Mouse (Mus musculus) myocyte (in vitro differentiated cells): Measurements from ENCODE around the gene Rad23a. TPM values are rescaled to one million over a fixed set of nuclear protein-coding genes. Genes with fewer than 3 reads are reported as not detected.

ENCODE experiments used
- H3K27me3 ChIP-seq: one replicate; pipeline ENCODE4 v1.6.1; 2011; ENCODE audit not compliant: control insufficient read depth, insufficient read depth, insufficient read length
- H3K36me3 ChIP-seq: one replicate; pipeline ENCODE4 v1.6.1; 2011; ENCODE audit not compliant: control insufficient read depth, insufficient read depth
- H3K4me2 ChIP-seq: one replicate; pipeline ENCODE4 v1.6.1; 2011; ENCODE audit warnings: low read depth, control low read depth
- H3K4me3 ChIP-seq: one replicate; pipeline ENCODE4 v1.5.1; 2011; ENCODE audit warnings: mild to moderate bottlenecking, control low read depth, moderate library complexity
- H3K79me2 ChIP-seq: one replicate; pipeline ENCODE4 v1.6.1; 2011; ENCODE audit not compliant: control insufficient read depth, insufficient read depth
- H3ac ChIP-seq: one replicate; pipeline ENCODE4 v1.6.1; 2011; ENCODE audit not compliant: control insufficient read depth, insufficient read length
- CEBPB ChIP-seq: IDR thresholded peaks from 2 replicates; pipeline ENCODE4 v1.6.1; 2011; ENCODE audit warnings: mild to moderate bottlenecking, moderate library complexity; ENCODE audit not compliant: poor library complexity, insufficient read depth, severe bottlenecking
- E2F4 ChIP-seq: IDR thresholded peaks from one replicate; pipeline ENCODE4 v1.6.1; 2011; ENCODE audit warnings: mild to moderate bottlenecking, control low read depth, moderate library complexity; ENCODE audit not compliant: insufficient read depth
- MAX ChIP-seq: IDR thresholded peaks from one replicate; pipeline ENCODE4 v1.6.1; 2011; ENCODE audit warnings: low read depth, mild to moderate bottlenecking, control low read depth
- MYOD1 ChIP-seq, 3 experiments: IDR thresholded peaks; one replicate each; pipeline ENCODE4 v1.6.1; 2011; ENCODE audit warnings: control low read depth in 2 of 3, low read depth in 2 of 3, mild to moderate bottlenecking in 2 of 3, moderate library complexity in 1 of 3; ENCODE audit not compliant: insufficient read length in 2 of 3, control insufficient read depth in 1 of 3
- MYOG ChIP-seq, 3 experiments: IDR thresholded peaks; one replicate each; pipeline ENCODE4 v1.6.1; 2011; ENCODE audit warnings: control low read depth in 2 of 3, low read depth in 2 of 3, mild to moderate bottlenecking in 2 of 3; ENCODE audit not compliant: insufficient read length in 2 of 3, control insufficient read depth in 1 of 3, insufficient read depth in 1 of 3
- POLR2A ChIP-seq: IDR thresholded peaks from one replicate; pipeline ENCODE4 v1.6.1; 2011; ENCODE audit warnings: low read depth, mild to moderate bottlenecking, control low read depth, moderate library complexity; ENCODE audit not compliant: insufficient read length
- POLR2AphosphoS2 ChIP-seq: IDR thresholded peaks from one replicate; pipeline ENCODE4 v1.6.1; 2011; ENCODE audit warnings: low read depth, control low read depth; ENCODE audit not compliant: insufficient read length
- REST ChIP-seq: IDR thresholded peaks from one replicate; pipeline ENCODE4 v1.6.1; 2011; ENCODE audit warnings: mild to moderate bottlenecking, control low read depth, moderate library complexity; ENCODE audit not compliant: insufficient read depth, insufficient read length
- SRF ChIP-seq: IDR thresholded peaks from one replicate; pipeline ENCODE4 v1.6.1; 2011; ENCODE audit warnings: low read depth; ENCODE audit not compliant: control insufficient read depth, insufficient read length
- TCF12 ChIP-seq: IDR thresholded peaks from one replicate; pipeline ENCODE4 v1.6.1; 2011; ENCODE audit warnings: mild to moderate bottlenecking, control low read depth; ENCODE audit not compliant: poor library complexity, insufficient read depth, severe bottlenecking
- TCF3 ChIP-seq: IDR thresholded peaks from one replicate; pipeline ENCODE4 v1.6.1; 2011; ENCODE audit warnings: low read depth, control low read depth; ENCODE audit not compliant: insufficient read length
- USF1 ChIP-seq: IDR thresholded peaks from one replicate; pipeline ENCODE4 v1.6.1; 2011; ENCODE audit warnings: low read depth, mild to moderate bottlenecking, control low read depth, moderate library complexity
- polyA plus RNA-seq: library from polyadenylated mRNA; unstranded; fragments of >200 nt; fragmentation: generic; extraction: Trizol; gene quantifications from one replicate; pipeline ENCODE4 v1.2.1, GENCODE M21; 2012; ENCODE audit warnings: missing spikeins

Rad23a gene
- polyA plus RNA-seq, 1 experiment = 139 TPM

DNA sequence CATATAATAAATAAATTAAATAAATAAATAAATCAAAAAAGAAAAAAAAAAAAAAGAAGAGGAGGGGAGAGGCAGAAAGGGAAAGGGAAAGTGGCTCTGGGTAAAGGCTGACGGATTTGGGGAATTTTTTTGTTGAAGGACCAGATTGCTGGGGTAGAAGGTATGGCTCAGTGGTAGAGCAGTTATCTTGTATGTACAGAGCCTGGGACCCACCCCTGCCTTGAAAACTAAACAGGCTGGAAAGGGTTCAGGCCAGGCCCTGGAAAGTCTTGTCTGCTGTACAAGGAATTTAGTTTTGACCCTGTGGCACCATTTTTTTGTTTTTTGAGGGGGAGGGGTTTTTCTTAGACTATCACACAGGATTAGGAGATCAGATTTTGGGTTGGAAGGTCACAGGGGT, 38.5 kb upstream of the Rad23a start:
- no peak overlapping the region for H3K4me3 ChIP-seq
- H3K79me2 ChIP-seq = no peaks in the 10 kb centered on the region
- H3K36me3 ChIP-seq = no peaks in the 10 kb centered on the region
- no peaks in the 10 kb centered on the region for H3K27me3 ChIP-seq
- TF ChIP-seq MYOD1 (IDR thresholded peaks at IDR 0.05; ENCODE audit: control insufficient read depth in 1 of 3, insufficient read length in 2 of 3, low read depth in 2 of 3) (no peak), REST (no peak), CEBPB (no peak), SRF (no peak), E2F4 (no peak), USF1 (no peak)
- no peak overlapping the region for H3K4me2 ChIP-seq
- no peak overlapping the region for H3ac ChIP-seq

DNA sequence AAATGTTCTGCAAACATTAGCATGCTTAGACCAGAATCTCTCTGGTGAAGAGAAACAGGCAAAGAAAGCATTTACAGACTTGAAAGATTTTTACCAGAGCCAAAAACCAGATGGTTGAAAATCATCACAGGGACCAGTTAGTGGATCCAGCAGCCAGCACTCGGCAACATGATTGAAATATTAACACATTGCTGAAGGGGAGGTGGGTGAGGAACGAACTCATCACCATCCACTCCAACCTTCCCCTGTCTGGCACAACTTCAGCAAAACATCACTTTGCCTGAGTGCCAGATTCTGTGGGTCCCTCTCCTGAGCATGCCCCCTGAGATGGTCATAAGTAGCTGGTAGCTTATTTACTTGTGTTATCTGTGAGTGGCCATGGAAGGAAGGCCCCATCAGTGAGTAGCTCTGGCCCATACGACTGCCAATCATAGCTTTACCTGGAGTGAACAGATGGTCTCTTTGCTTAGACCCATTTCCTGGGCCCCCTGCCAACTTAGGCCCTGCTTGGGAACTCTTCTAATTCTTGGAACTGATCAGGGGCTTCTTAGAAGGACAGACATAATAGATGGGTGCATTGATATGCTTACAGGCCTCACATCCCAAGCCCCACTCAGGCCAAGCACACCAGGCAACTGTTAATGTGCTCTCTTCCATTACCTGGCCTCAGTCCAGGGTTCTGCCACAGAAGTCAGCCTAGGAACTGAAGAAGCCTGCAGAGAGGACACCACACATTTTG, 37.0 kb upstream of the Rad23a start:
- no peaks in the 10 kb centered on the region for H3K27me3 ChIP-seq
- no peak for TF ChIP-seq TCF12
- no peak for TF ChIP-seq SRF
- TF ChIP-seq POLR2AphosphoS2 = no peak
- TF ChIP-seq E2F4 = no peak
- TF ChIP-seq MYOD1 (IDR thresholded peaks at IDR 0.05; ENCODE audit: control insufficient read depth in 1 of 3, insufficient read length in 2 of 3, low read depth in 2 of 3) = no peak
- TF ChIP-seq REST = no peak
- no peak for TF ChIP-seq CEBPB
- TF ChIP-seq TCF3 = no peak
- no peak for TF ChIP-seq USF1
- TF ChIP-seq MYOG (IDR thresholded peaks at IDR 0.05; ENCODE audit: control insufficient read depth in 1 of 3, insufficient read depth in 1 of 3, insufficient read length in 2 of 3, low read depth in 2 of 3) = no peak
- TF ChIP-seq POLR2A = no peak
- no peak for TF ChIP-seq MAX
- H3K4me3 ChIP-seq = no peak overlapping the region
- no peak overlapping the region for H3ac ChIP-seq
- no peaks in the 10 kb centered on the region for H3K36me3 ChIP-seq
- H3K4me2 ChIP-seq = no peak overlapping the region
- H3K79me2 ChIP-seq = no peaks in the 10 kb centered on the region

DNA sequence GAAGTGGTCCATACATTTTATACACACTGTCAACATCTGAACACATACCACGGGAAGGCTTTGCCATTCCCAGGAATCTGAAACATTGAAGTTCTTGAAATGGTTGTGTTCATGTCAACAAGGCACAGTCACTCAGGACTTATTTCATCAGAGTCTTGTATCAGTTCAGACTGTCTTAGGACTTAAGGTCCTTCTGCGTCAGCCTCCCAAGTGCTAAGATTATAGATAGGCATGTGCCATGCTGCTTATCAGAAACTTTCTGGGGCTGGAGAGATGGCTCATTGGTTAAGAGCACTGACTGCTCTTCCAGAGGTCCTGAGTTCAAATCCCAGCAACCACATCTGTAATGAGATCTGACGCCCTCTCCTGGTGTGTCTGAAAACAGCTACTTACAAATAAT, 33.9 kb upstream of the Rad23a start:
- H3K36me3 ChIP-seq = no peaks in the 10 kb centered on the region
- no peaks in the 10 kb centered on the region for H3K27me3 ChIP-seq
- H3K4me2 ChIP-seq = no peak overlapping the region
- H3ac ChIP-seq = no peak overlapping the region
- no peak overlapping the region for H3K4me3 ChIP-seq
- TF ChIP-seq POLR2A (no peak), USF1 (no peak), SRF (no peak), MAX (no peak)
- H3K79me2 ChIP-seq = no peaks in the 10 kb centered on the region

DNA sequence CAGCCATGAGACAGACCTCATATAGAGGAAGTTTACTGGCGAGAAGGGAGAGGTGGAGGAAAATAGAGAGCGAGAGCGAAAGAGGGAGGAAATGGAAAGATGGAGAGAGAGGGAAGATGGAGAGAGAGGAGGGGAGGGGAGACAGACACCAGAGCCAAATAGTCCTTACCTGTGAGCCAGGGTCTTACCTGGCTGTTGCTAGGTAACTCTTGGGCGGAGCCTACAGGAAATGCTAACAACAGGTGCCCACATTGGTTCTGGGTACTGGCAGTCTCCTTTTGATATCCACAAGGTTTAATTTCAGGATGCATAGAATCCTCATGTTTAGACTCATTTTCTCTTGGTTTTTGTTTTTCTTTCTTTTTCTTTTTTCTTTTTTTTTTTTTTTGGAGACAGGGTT, 32.6 kb upstream of the Rad23a start:
- Histone ChIP-seq H3K36me3 (no peaks in the 10 kb centered on the region), H3K27me3 (no peaks in the 10 kb centered on the region), H3K79me2 (no peaks in the 10 kb centered on the region), H3K4me2 (no peak overlapping the region), H3K4me3 (no peak overlapping the region), H3ac (no peak overlapping the region)
- TF ChIP-seq SRF (no peak), REST (no peak), MYOG (IDR thresholded peaks at IDR 0.05; ENCODE audit: control insufficient read depth in 1 of 3, insufficient read depth in 1 of 3, insufficient read length in 2 of 3, low read depth in 2 of 3) (no peak), CEBPB (no peak), MAX (no peak), POLR2A (no peak), POLR2AphosphoS2 (no peak), E2F4 (no peak), TCF12 (no peak), TCF3 (no peak), MYOD1 (IDR thresholded peaks at IDR 0.05; ENCODE audit: control insufficient read depth in 1 of 3, insufficient read length in 2 of 3, low read depth in 2 of 3) (no peak), USF1 (no peak)

DNA sequence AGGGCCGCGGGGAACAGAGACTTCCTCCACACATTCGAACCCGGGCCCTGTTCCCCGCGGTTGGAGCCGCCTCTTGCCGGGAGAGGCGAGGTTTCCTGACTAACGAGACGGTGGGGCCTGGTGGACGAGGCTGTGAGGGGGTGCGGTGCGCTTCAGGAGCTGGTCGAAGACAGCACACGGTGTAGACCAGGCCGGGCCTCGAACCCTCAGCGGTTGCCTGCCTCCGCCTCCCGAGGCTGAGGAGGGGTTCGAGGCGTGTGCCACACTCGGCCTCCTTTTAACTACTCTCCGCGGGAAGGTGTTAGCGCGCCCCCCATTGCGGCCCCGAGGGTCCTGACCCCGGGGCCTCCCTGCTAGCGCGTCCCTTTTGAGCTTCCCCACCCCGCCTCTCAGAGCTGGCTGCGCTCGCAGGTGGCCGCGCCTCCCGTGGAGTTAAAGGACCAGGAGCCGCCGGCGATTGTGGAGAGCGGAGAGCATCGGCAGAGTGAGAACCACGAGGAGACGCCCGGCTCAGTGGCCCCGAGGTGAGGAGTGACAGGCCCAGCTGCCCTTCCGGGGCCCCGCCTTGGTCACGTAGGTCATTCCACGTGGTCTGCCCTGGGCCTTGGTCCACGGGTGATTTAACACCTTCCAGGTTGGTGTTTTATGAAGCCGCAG, 32.0 kb upstream of the Rad23a start:
- H3K79me2 ChIP-seq = no peaks in the 10 kb centered on the region
- no peak overlapping the region for H3ac ChIP-seq
- H3K36me3 ChIP-seq = no peaks in the 10 kb centered on the region
- TF ChIP-seq TCF12 (no peak), MYOD1 (IDR thresholded peaks at IDR 0.05; ENCODE audit: control insufficient read depth in 1 of 3, insufficient read length in 2 of 3, low read depth in 2 of 3) (peak in 2 of 3 experiments; percentile 44 to 69), E2F4 (no peak), TCF3 (no peak), SRF (no peak), USF1 (no peak), MYOG (IDR thresholded peaks at IDR 0.05; ENCODE audit: control insufficient read depth in 1 of 3, insufficient read depth in 1 of 3, insufficient read length in 2 of 3, low read depth in 2 of 3) (no peak), POLR2AphosphoS2 (peak; percentile 22), CEBPB (no peak), POLR2A (no peak), MAX (no peak), REST (no peak)
- H3K27me3 ChIP-seq = no peaks in the 10 kb centered on the region
- no peak overlapping the region for H3K4me3 ChIP-seq
- H3K4me2 ChIP-seq = no peak overlapping the region
